Mouse (Mus musculus) intestine, embryonic 14.5 days (tissue): ENCODE measurements at regions not wholly inside any gene's neighbourhood (a gene's known extent, or its start where the extent isn't known, plus 50 kb on each side); places are given as distances from the start of the nearest gene placed in this dataset.

ENCODE experiments used
- ATAC-seq: fragments of 200-750 bp; cut with Nextera tagmentation; replicated peaks from 2 replicates; pipeline ENCODE4 v1.8.0; 2017; ENCODE audit warnings: low read depth, moderate number of reproducible peaks, moderate TSS enrichment, moderate library complexity; ENCODE audit not compliant: low FRiP score, low TSS enrichment
- DNase-seq: peaks from one replicate; pipeline ENCODE4 v3.0.0-alpha.2; 2018; ENCODE audit warnings: low spot score
- H3K27ac ChIP-seq: fragments of 300-500 bp; sonication (generic); 2 replicates; pipeline ENCODE4 v1.5.1; 2014; ENCODE audit warnings: low read depth, mild to moderate bottlenecking, control low read depth
- H3K27me3 ChIP-seq: fragments of 300-500 bp; sonication (generic); replicated peaks from 2 replicates; pipeline ENCODE4 v1.6.1; 2014; ENCODE audit warnings: low read length, control low read depth; ENCODE audit not compliant: control insufficient read depth, insufficient read depth
- H3K36me3 ChIP-seq: fragments of 300-500 bp; sonication (generic); 2 replicates; pipeline ENCODE4 v1.6.1; 2014; ENCODE audit warnings: low read length, control low read depth; ENCODE audit not compliant: control insufficient read depth, insufficient read depth
- H3K4me1 ChIP-seq: fragments of 300-500 bp; sonication (generic); replicated peaks from 2 replicates; pipeline ENCODE4 v1.6.1; 2014; ENCODE audit warnings: low read length, control low read depth, mixed read lengths; ENCODE audit not compliant: control insufficient read depth, insufficient read depth
- H3K4me2 ChIP-seq: fragments of 300-500 bp; sonication (generic); 2 replicates; pipeline ENCODE4 v1.6.1; 2014; ENCODE audit warnings: low read length
- H3K4me3 ChIP-seq: fragments of 300-500 bp; sonication (generic); 2 replicates; pipeline ENCODE4 v1.5.1; 2014; ENCODE audit warnings: low read depth, low read length, control low read depth, mixed read lengths
- H3K9ac ChIP-seq: fragments of 300-500 bp; sonication (generic); 2 replicates; pipeline ENCODE4 v1.6.1; 2014; ENCODE audit warnings: mild to moderate bottlenecking, low read length
- H3K9me3 ChIP-seq: fragments of 300-500 bp; sonication (generic); 2 replicates; pipeline ENCODE4 v1.6.1; 2016; ENCODE audit warnings: low read length, control low read depth; ENCODE audit not compliant: control insufficient read depth
- WGBS: fragments of 180-500 bp; shearing (Covaris S2); extraction: QIAGEN DNeasy Blood & Tissue Kit; methylation state at CpG from one replicate; pipeline ENCODE4 v1.1.7; 2014; 5-methylcytosine and 5-hydroxymethylcytosine counted together

- Histone ChIP-seq H3K36me3 (no peaks in the 10 kb centered on the region), H3K27ac (no peak overlapping the region), H3K4me3 (no peak overlapping the region), H3K27me3 (no peaks in the 10 kb centered on the region), H3K9me3 (no peaks in the 10 kb centered on the region), H3K4me2 (no peak overlapping the region), H3K4me1 (no peaks in the 10 kb centered on the region), H3K9ac (no peak overlapping the region)
- 71% methylated on average over 5 of the region's 5 CpGs for WGBS
- ATAC-seq (no peak), DNase-seq (no peak)
These were observed 257.4 kb downstream of the Ikzf2 start for GRCm38 (mm10) chr1:69429632-69430031.

- no peak overlapping the region for H3K27ac ChIP-seq
- H3K9ac ChIP-seq: no peak overlapping the region
- H3K27me3 ChIP-seq: no peaks in the 10 kb centered on the region
- no peaks in the 10 kb centered on the region for H3K36me3 ChIP-seq
- ATAC-seq (no peak), DNase-seq (no peak)
- no peaks in the 10 kb centered on the region for H3K4me1 ChIP-seq
- no peak overlapping the region for H3K4me3 ChIP-seq
- no peak overlapping the region for H3K4me2 ChIP-seq
- H3K9me3 ChIP-seq: peaks cover 11% of the 10 kb centered on the region
- 82% methylated on average over 2 of the region's 2 CpGs for WGBS
These were observed 289.4 kb downstream of the Ikzf2 start for GRCm38 (mm10) chr1:69397676-69398075.

- 82% methylated on average over 1 of the region's 1 CpGs for WGBS
- no peaks in the 10 kb centered on the region for H3K4me1 ChIP-seq
- no peak overlapping the region for H3K27ac ChIP-seq
- ATAC-seq (no peak), DNase-seq (no peak)
- H3K4me3 ChIP-seq: no peak overlapping the region
- no peaks in the 10 kb centered on the region for H3K27me3 ChIP-seq
- H3K9me3 ChIP-seq: peaks cover 3% of the 10 kb centered on the region; the same call in 1 of the 2 replicates
- no peaks in the 10 kb centered on the region for H3K36me3 ChIP-seq
- no peak overlapping the region for H3K4me2 ChIP-seq
- no peak overlapping the region for H3K9ac ChIP-seq
These were observed 274.5 kb upstream of the Erbb4 start for GRCm38 (mm10) chr1:69382374-69382773.

- H3K9ac ChIP-seq: no peak overlapping the region
- no peak for ATAC-seq
- no peak overlapping the region for H3K4me3 ChIP-seq
- WGBS: 82% methylated on average over 7 of the region's 7 CpGs
- no peaks in the 10 kb centered on the region for H3K27me3 ChIP-seq
- H3K4me1 ChIP-seq: no peaks in the 10 kb centered on the region
- H3K36me3 ChIP-seq: no peaks in the 10 kb centered on the region
- H3K4me2 ChIP-seq: no peak overlapping the region
- peaks cover 9% of the 10 kb centered on the region; the same call in 1 of the 2 replicates for H3K9me3 ChIP-seq
- DNase-seq: no peak
- no peak overlapping the region for H3K27ac ChIP-seq
These were observed 271.9 kb upstream of the Erbb4 start for GRCm38 (mm10) chr1:69379741-69380140.

DNA sequence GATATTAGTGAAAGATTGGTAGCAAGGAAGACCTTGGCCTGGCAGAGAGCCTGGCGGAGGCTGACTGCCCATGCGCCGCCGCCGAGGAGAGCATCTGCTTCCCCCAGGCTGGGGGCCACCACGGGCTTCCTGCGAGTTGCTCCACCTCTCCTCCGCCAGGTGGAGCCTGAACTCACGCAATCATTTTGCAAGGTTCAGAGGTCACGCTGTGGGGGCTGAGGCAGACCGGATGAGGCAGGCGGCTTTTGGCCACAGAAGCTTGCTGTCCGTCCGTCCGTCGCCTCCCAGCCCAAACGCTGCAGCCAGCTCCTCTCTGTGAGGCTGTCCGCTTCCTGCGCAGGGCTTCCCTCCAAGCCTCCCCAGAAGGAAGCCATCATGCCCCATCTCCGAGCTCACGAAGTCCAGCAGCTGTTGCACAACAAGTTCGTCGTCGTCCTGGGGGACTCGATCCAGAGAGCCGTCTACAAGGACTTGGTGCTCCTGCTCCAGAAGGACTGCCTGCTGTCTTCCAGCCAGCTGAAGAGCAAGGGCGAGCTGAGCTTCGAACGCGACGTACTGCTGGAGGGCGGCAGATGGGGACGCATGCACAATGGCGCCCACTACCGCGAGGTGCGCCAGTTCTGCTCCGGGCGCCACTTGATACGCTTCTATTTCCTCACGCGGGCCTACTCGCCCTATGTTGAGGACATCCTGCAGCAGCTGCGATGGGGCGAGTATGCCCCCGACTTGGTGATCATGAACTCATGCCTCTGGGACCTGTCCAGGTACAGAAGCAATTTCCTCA lies 269.3 kb upstream of the Erbb4 start:
- Histone ChIP-seq H3K9me3 (peaks cover 9% of the 10 kb centered on the region; the same call in 1 of the 2 replicates), H3K4me3 (no peak overlapping the region), H3K4me1 (no peaks in the 10 kb centered on the region), H3K4me2 (no peak overlapping the region), H3K9ac (no peak overlapping the region), H3K27ac (no peak overlapping the region), H3K27me3 (no peaks in the 10 kb centered on the region), H3K36me3 (no peaks in the 10 kb centered on the region)
- ATAC-seq: no peak
- 95% methylated on average over 46 of the region's 46 CpGs for WGBS
- no peak for DNase-seq

DNA sequence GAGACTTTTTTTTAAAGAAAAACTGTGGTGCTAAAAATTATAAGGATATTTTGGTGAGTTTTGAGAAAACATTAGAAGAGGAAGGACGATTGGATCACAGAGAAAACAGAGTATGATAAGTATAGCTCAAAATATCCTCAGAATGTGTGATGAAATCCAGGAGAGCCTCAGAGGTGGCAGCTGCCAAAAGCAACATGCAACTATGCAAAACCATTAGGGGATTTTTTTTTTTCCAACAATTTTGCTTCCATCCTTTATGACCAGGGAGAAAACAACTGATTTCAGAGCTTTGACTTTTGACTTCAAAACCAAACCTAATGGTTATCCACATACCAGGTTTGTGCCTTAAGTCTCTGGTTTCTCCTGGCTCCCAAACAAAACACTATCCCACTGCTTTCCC lies 267.4 kb upstream of the Erbb4 start:
- H3K27ac ChIP-seq: no peak overlapping the region
- no peaks in the 10 kb centered on the region for H3K4me1 ChIP-seq
- H3K9me3 ChIP-seq: peaks cover 9% of the 10 kb centered on the region; the same call in 1 of the 2 replicates
- ATAC-seq (no peak), DNase-seq (no peak)
- no peak overlapping the region for H3K9ac ChIP-seq
- no peak overlapping the region for H3K4me3 ChIP-seq
- WGBS: 46% methylated on average over 1 of the region's 1 CpGs
- H3K27me3 ChIP-seq: no peaks in the 10 kb centered on the region
- no peaks in the 10 kb centered on the region for H3K36me3 ChIP-seq
- no peak overlapping the region for H3K4me2 ChIP-seq

GRCm38 (mm10) chr1:69370078-69370477 lies 262.2 kb upstream of the Erbb4 start:
- H3K4me1 ChIP-seq: no peaks in the 10 kb centered on the region
- H3K27ac ChIP-seq: no peak overlapping the region
- H3K9ac ChIP-seq: no peak overlapping the region
- H3K36me3 ChIP-seq: no peaks in the 10 kb centered on the region
- WGBS: 93% methylated on average over 2 of the region's 2 CpGs
- DNase-seq (no peak), ATAC-seq (no peak)
- H3K4me2 ChIP-seq: no peak overlapping the region
- H3K27me3 ChIP-seq: no peaks in the 10 kb centered on the region
- no peak overlapping the region for H3K4me3 ChIP-seq
- no peaks in the 10 kb centered on the region for H3K9me3 ChIP-seq

GRCm38 (mm10) chr1:69367531-69367930 lies 259.7 kb upstream of the Erbb4 start:
- no peak overlapping the region for H3K4me3 ChIP-seq
- no peak overlapping the region for H3K27ac ChIP-seq
- no peaks in the 10 kb centered on the region for H3K4me1 ChIP-seq
- H3K9ac ChIP-seq: no peak overlapping the region
- 45% methylated on average over 1 of the region's 1 CpGs for WGBS
- no peaks in the 10 kb centered on the region for H3K9me3 ChIP-seq
- no peaks in the 10 kb centered on the region for H3K36me3 ChIP-seq
- H3K27me3 ChIP-seq: no peaks in the 10 kb centered on the region
- no peak overlapping the region for H3K4me2 ChIP-seq
- no peak for ATAC-seq
- DNase-seq: no peak

- no peak overlapping the region for H3K27ac ChIP-seq
- no peaks in the 10 kb centered on the region for H3K9me3 ChIP-seq
- no peak overlapping the region for H3K4me2 ChIP-seq
- ATAC-seq (no peak), DNase-seq (no peak)
- H3K36me3 ChIP-seq: no peaks in the 10 kb centered on the region
- no peak overlapping the region for H3K4me3 ChIP-seq
- no peaks in the 10 kb centered on the region for H3K27me3 ChIP-seq
- no peaks in the 10 kb centered on the region for H3K4me1 ChIP-seq
- no peak overlapping the region for H3K9ac ChIP-seq
These were observed 256.2 kb upstream of the Erbb4 start for GRCm38 (mm10) chr1:69364069-69364468.
